Mouse (Mus musculus) limb, embryonic 12.5 days (tissue): ENCODE measurements at regions not wholly inside any gene's neighbourhood (a gene's known extent, or its start where the extent isn't known, plus 50 kb on each side); places are given as distances from the start of the nearest gene placed in this dataset.
"Not testable (repeated sequence)": the region's sequence is repeated elsewhere in the genome, so short reads cannot be mapped to it uniquely, and the experiment has no call there.

Source experiments
- ATAC-seq: fragments of 200-750 bp; cut with Nextera tagmentation; 2 replicates; pipeline ENCODE4 v1.8.0; 2017; ENCODE audit warnings: low read depth, moderate TSS enrichment; ENCODE audit not compliant: insufficient number of reproducible peaks, insufficient read depth, low FRiP score, low TSS enrichment
- H3K27ac ChIP-seq: fragments of 300-500 bp; sonication (generic); 2 replicates; pipeline ENCODE4 v1.5.1; 2016; ENCODE audit warnings: mild to moderate bottlenecking, moderate library complexity
- H3K27me3 ChIP-seq: fragments of 300-500 bp; sonication (generic); 2 replicates; pipeline ENCODE4 v1.6.1; 2016; ENCODE audit warnings: mild to moderate bottlenecking, moderate library complexity
- H3K36me3 ChIP-seq: fragments of 300-500 bp; sonication (generic); 2 replicates; pipeline ENCODE4 v1.6.1; 2016; ENCODE audit warnings: mild to moderate bottlenecking, moderate library complexity
- H3K4me1 ChIP-seq: fragments of 300-500 bp; sonication (generic); replicated peaks from 2 replicates; pipeline ENCODE4 v1.6.1; 2016
- H3K4me2 ChIP-seq: fragments of 300-500 bp; sonication (generic); 2 replicates; pipeline ENCODE4 v1.6.1; 2016; ENCODE audit warnings: mild to moderate bottlenecking, moderate library complexity
- H3K4me3 ChIP-seq: fragments of 300-500 bp; sonication (generic); replicated peaks from 2 replicates; pipeline ENCODE4 v1.5.1; 2016; ENCODE audit warnings: mild to moderate bottlenecking
- H3K9ac ChIP-seq: fragments of 300-500 bp; sonication (generic); replicated peaks from 2 replicates; pipeline ENCODE4 v1.6.1; 2016; ENCODE audit warnings: mild to moderate bottlenecking, moderate library complexity
- H3K9me3 ChIP-seq: fragments of 300-500 bp; sonication (generic); 2 replicates; pipeline ENCODE4 v1.6.1; 2016; ENCODE audit warnings: mild to moderate bottlenecking, moderate library complexity
- WGBS: fragments of 180-500 bp; shearing (Covaris S2); methylation state at CpG from one replicate; pipeline ENCODE4 v1.1.7; 2016; 5-methylcytosine and 5-hydroxymethylcytosine counted together

DNA sequence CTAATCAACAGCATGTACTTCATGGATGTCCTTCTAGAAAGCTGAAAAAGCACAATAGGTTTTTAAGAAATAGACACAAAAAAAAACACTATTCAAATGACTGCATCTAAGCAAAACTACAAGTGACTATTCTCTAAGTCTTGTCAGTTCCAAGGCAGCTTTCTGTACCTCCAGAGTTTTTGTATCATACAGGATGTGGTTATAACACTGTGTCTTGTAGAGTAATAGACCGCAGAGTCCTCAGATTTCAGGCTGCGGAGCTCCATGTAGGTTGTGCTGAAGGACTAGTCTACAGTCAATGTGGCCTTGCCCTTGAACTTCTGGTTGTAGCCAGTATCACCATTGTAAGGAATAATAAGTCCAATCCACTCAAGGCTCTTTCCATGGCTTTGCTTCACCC is 1137.7 kb upstream of the Zfp386 start:
- not testable (repeated sequence) for H3K27me3 ChIP-seq, H3K27ac ChIP-seq, H3K9ac ChIP-seq, ATAC-seq, H3K36me3 ChIP-seq, H3K4me2 ChIP-seq, H3K4me1 ChIP-seq, H3K4me3 ChIP-seq
- 88% methylated on average over 2 of the region's 2 CpGs for WGBS
- H3K9me3 ChIP-seq: peaks cover 44% of the 10 kb centered on the region

DNA sequence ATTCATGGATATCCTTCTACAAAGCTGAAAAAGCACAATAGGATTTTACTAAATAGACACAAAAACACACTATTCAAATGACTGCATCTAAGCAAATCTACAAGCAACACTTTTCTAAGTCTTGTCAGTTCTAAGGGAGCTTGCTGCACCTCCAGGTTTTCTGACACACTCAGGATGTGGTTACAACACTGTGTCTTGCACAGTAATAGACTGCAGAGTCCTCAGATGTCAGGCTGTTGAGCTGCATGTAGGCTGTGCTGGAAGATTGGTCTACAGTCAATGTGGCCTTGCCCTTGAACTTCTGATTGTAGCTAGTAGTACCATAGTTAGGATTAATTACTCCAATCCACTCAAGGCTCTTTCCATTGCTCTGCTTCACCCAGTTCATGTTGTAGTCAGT is 1133.1 kb upstream of the Zfp386 start:
- H3K4me1 ChIP-seq, H3K27me3 ChIP-seq, ATAC-seq, H3K4me2 ChIP-seq, H3K9ac ChIP-seq, H3K27ac ChIP-seq, H3K36me3 ChIP-seq, H3K4me3 ChIP-seq: not testable (repeated sequence)
- peaks cover 31% of the 10 kb centered on the region for H3K9me3 ChIP-seq

DNA sequence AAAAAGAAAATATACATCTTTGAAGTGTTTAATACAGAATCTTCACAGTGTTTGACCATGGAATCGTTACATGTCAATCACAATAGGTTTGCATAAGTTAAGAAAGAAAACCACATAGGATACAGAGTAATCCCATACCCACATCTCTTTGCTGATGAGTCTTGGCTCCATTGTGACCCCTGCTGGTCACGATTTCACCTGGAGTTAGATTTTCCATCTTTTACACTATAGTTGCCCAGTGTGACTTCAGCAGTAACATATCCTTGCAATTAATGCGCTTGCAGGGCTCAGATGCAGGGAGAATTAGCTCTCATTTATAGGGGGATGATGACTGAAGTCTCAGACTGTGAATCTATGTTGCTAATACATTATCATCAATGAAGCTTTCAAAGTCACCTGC is 1119.8 kb upstream of the Zfp386 start:
- Histone ChIP-seq H3K9me3 (peaks cover 60% of the 10 kb centered on the region), H3K36me3 (no peaks in the 10 kb centered on the region), H3K27ac (no peak overlapping the region), H3K27me3 (no peaks in the 10 kb centered on the region), H3K4me2 (no peak overlapping the region), H3K9ac (no peak overlapping the region), H3K4me1 (no peaks in the 10 kb centered on the region), H3K4me3 (no peak overlapping the region)
- WGBS: 72% methylated on average over 3 of the region's 3 CpGs
- ATAC-seq: no peak

DNA sequence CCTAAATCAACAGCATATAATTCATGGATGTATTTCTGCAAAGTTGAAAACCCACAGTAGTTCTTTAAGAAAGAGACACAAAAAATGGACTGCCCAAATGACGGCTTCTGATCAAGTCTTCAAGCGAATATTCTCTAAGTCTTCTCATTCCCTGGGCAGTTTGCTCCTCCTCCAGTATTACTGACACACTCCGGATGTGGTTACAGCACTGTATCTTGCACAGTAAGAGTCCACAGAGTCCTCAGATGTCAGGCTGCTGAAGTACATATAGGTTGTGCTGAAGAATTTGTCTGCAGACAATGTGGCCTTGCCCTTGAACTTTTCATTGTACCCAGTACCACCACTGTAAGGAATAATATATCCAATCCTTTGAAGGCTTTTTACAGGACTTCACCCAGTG is 1115.4 kb upstream of the Zfp386 start:
- H3K4me2 ChIP-seq: no peak overlapping the region

DNA sequence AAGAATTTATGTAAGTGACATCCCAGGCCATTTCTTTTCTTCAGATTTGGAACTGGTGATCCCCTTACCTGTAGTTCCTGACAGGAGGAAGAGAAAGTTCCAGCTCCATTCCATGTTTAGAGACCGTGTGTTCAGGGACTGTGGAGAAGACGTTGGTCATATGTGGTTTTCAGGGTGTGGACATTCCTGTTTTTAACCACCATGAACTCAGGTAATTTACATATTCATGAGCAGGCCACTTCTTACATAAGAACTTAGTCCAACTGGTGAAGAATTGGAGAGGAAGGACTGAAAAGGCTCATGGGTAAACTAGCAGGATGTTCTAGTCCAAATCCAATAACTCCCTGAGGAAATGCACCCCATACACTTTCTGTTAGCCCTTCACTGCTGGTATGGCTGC is 1114.9 kb upstream of the Zfp386 start:
- H3K4me2 ChIP-seq: no peak overlapping the region
- peaks cover 52% of the 10 kb centered on the region for H3K9me3 ChIP-seq
- no peaks in the 10 kb centered on the region for H3K27me3 ChIP-seq
- 86% methylated on average over 2 of the region's 2 CpGs for WGBS
- H3K36me3 ChIP-seq: no peaks in the 10 kb centered on the region
- no peaks in the 10 kb centered on the region for H3K4me1 ChIP-seq
- no peak for ATAC-seq
- H3K27ac ChIP-seq: no peak overlapping the region
- no peak overlapping the region for H3K4me3 ChIP-seq
- H3K9ac ChIP-seq: no peak overlapping the region

More for the DNA sequence above, 1115.4 kb upstream of the Zfp386 start:
- ATAC-seq: no peak
- Histone ChIP-seq H3K9me3 (peaks cover 53% of the 10 kb centered on the region), H3K27me3 (no peaks in the 10 kb centered on the region), H3K4me3 (no peak overlapping the region), H3K36me3 (no peaks in the 10 kb centered on the region), H3K9ac (no peak overlapping the region), H3K4me1 (no peaks in the 10 kb centered on the region), H3K27ac (no peak overlapping the region)
- 83% methylated on average over 3 of the region's 3 CpGs for WGBS

DNA sequence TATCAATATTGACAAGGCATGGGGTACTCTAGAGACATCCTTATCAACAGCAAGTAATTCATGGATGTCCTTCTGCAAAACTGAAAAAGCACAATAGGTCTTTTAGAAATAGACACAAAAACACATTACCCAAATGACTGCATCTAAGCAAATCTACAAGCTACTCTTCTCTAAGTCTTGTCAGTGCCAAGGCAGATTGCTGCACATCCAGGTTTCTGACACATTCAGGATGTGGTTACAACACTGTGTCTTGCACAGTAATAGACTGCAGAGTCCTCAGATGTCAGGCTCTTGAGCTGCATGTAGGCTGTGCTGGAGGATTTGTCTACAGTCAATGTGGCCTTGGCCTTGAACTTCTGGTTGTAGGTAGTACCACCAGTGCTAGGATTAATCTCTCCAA is 1110.7 kb upstream of the Zfp386 start:
- peaks cover 44% of the 10 kb centered on the region for H3K9me3 ChIP-seq
- not testable (repeated sequence) for H3K27me3 ChIP-seq, H3K4me1 ChIP-seq, H3K4me2 ChIP-seq, H3K36me3 ChIP-seq, H3K9ac ChIP-seq, H3K4me3 ChIP-seq, ATAC-seq, H3K27ac ChIP-seq

DNA sequence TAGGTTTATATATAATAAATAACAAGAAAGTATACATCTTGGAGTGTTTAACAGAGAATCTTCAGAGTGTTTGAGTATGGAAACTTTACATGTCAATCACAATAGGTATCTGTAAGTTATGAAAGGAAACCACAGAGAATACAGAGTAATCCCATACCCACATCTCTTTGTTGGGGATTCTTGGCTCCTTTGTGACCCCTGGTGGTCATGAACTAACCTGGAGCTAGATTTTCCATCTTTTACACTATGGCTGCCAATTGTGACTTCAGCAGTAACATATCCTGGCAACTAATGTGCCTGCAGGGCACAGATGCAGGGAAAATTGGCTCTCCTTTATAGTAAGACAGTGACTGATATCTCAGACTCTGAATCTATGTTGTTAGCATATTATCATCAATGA is 1107.9 kb upstream of the Zfp386 start:
- H3K36me3 ChIP-seq: no peaks in the 10 kb centered on the region
- H3K4me3 ChIP-seq: no peak overlapping the region
- no peak overlapping the region for H3K4me2 ChIP-seq
- no peaks in the 10 kb centered on the region for H3K4me1 ChIP-seq
- no peak overlapping the region for H3K9ac ChIP-seq
- ATAC-seq: no peak
- no peaks in the 10 kb centered on the region for H3K27me3 ChIP-seq
- no peak overlapping the region for H3K27ac ChIP-seq
- peaks cover 34% of the 10 kb centered on the region; the same call in 1 of the 2 replicates for H3K9me3 ChIP-seq

DNA sequence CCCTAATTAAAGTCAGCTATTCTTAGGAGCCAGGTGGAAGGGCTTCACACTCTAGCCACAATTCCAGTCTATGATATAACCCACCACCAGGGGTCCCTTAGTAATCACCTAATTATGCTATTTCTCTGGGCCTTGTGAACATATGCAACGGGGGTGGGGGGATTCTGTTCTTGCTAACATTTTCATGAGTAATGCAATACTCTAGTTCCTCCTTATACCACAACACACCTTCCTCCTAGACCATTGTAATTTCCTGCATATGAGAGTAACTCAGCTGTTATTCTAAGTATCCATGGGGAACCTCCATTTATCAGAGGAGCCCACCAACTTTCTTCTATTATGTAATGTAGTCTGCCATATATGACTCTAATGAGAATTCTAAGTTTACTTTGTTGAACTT is 1085.4 kb upstream of the Zfp386 start:
- H3K4me3 ChIP-seq: no peak overlapping the region
- H3K4me2 ChIP-seq: no peak overlapping the region
- H3K27me3 ChIP-seq: no peaks in the 10 kb centered on the region
- no peak for ATAC-seq
- no peaks in the 10 kb centered on the region for H3K4me1 ChIP-seq
- no peak overlapping the region for H3K9ac ChIP-seq
- no peak overlapping the region for H3K27ac ChIP-seq
- peaks cover 42% of the 10 kb centered on the region for H3K9me3 ChIP-seq
- 67% methylated on average over 1 of the region's 1 CpGs for WGBS
- H3K36me3 ChIP-seq: no peaks in the 10 kb centered on the region

DNA sequence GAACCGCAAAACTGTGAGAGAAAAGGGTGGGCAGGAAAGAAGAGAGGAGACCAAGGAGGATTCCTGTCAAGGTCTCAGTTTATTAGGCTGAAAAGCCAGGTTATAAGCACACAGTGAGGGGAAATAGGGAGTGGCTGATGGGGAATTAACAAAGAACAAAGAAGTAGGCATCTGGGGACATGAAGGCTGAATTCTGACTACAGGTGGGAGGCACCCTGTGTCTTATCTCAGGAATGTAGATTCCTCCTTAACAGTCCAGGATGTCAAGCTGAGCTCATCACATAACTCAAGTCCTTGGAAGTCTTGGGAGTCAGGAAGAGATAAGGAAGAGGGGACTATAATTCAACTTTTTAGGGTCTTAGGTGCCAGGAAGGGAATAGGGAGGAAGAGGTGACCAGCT is 1083.3 kb upstream of the Zfp386 start:
- H3K4me2 ChIP-seq, H3K4me1 ChIP-seq, H3K36me3 ChIP-seq, H3K27me3 ChIP-seq, H3K27ac ChIP-seq, H3K4me3 ChIP-seq, H3K9ac ChIP-seq, ATAC-seq: not testable (repeated sequence)
- H3K9me3 ChIP-seq: peaks cover 48% of the 10 kb centered on the region
- WGBS: 97% methylated on average over 1 of the region's 1 CpGs

DNA sequence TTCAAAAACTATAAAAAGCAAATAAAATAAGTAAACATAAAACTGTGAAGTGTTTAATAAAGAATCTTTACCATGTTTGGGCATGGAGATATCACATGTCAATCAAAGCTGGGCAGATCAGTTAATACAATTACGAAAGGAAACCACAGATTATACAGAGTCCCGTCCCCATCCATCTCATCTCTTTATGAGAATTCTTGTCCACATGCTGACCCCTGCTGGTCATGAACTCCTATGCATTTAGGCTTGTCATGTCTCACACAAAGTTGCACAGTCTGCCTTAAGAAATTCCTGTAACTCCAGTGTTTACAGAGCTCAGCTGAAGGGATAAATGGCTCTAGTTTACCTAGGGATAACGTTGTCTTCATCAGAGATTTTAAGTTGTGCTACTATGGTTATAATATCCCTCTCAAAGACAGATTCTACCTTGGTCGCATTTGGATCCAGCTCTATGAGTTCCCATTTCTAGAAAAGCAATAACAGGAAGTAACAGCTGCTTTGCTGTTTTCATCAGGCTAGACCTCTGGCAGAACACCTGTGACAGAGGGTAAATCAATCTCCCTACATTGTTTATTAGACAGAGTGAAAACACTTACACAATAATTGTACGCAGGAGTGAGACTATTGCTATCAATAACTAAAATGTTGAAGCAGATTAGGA is 1065.9 kb upstream of the Zfp386 start:
- Histone ChIP-seq H3K4me3 (no peak overlapping the region), H3K36me3 (no peaks in the 10 kb centered on the region), H3K4me1 (no peaks in the 10 kb centered on the region), H3K4me2 (no peak overlapping the region), H3K9me3 (peaks cover 25% of the 10 kb centered on the region; the same call in 1 of the 2 replicates), H3K27ac (no peak overlapping the region), H3K9ac (no peak overlapping the region), H3K27me3 (no peaks in the 10 kb centered on the region)
- no peak for ATAC-seq
- WGBS: 72% methylated on average over 5 of the region's 5 CpGs

DNA sequence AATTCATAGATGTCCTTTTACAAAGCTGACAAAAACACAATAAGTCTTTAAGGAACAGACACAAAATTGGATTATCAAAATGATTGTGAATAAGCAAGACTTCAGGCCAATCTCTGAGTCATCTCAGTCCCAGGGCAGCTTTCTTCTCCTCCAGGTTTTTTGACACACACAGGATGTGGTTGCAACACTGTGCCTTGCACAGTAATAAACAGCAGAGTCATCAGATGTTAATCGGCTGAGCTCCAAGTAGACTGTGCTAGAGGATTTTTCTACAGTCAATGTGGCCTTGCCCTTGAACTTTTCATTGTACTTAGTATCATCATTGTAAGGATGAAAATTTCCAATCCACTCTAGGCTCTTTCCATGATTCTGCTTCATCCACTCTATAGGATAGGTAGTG is 1056.6 kb upstream of the Zfp386 start:
- Histone ChIP-seq H3K4me3 (no peak overlapping the region), H3K9me3 (peaks cover 44% of the 10 kb centered on the region), H3K27me3 (no peaks in the 10 kb centered on the region), H3K4me1 (no peaks in the 10 kb centered on the region), H3K4me2 (no peak overlapping the region), H3K27ac (no peak overlapping the region), H3K36me3 (no peaks in the 10 kb centered on the region), H3K9ac (no peak overlapping the region)
- ATAC-seq: no peak
- WGBS: 88% methylated on average over 1 of the region's 1 CpGs

DNA sequence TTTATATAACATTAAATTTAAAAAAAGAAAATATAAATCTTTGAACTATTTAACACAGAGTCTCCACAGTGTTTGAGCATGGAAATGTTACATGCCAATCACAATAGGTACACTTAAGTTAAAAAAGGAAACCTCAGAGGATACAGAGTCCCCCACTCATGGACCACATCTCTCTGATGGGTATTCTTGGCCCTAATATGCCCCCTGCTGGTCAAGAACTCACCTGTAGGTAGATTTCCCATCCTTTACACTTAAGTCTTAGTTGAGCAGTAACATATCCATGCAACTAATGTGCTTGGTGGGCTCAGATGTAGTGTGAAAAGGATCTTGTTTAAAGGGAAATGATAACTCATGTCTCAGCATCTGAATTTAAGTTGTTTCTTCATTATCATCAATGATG is 1050.7 kb upstream of the Zfp386 start:
- no peak overlapping the region for H3K4me2 ChIP-seq
- ATAC-seq: no peak
- H3K27ac ChIP-seq: no peak overlapping the region
- H3K36me3 ChIP-seq: no peaks in the 10 kb centered on the region
- no peaks in the 10 kb centered on the region for H3K4me1 ChIP-seq
- H3K9ac ChIP-seq: no peak overlapping the region
- H3K27me3 ChIP-seq: no peaks in the 10 kb centered on the region
- H3K9me3 ChIP-seq: peaks cover 36% of the 10 kb centered on the region
- no peak overlapping the region for H3K4me3 ChIP-seq
